Mouse (Mus musculus) neural tube, embryonic 15.5 days (tissue): Measurements from ENCODE around the gene Disc1. TPM values are rescaled to one million over a fixed set of nuclear protein-coding genes. Genes with fewer than 3 reads are reported as not detected.

Experiments used
- ATAC-seq: fragments of 200-750 bp; cut with Nextera tagmentation; 2 replicates; pipeline ENCODE4 v1.8.0; 2017; ENCODE audit warnings: mild to moderate bottlenecking, moderate TSS enrichment, moderate library complexity; ENCODE audit not compliant: low FRiP score
- H3K27ac ChIP-seq: fragments of 300-500 bp; sonication (generic); replicated peaks from 2 replicates; pipeline ENCODE4 v1.5.1; 2015; ENCODE audit warnings: mild to moderate bottlenecking, inconsistent platforms
- H3K27me3 ChIP-seq: fragments of 300-500 bp; sonication (generic); replicated peaks from 2 replicates; pipeline ENCODE4 v1.6.1; 2015; ENCODE audit warnings: inconsistent platforms
- H3K36me3 ChIP-seq: fragments of 300-500 bp; sonication (generic); 2 replicates; pipeline ENCODE4 v1.6.1; 2015; ENCODE audit warnings: inconsistent platforms
- H3K4me1 ChIP-seq: fragments of 300-500 bp; sonication (generic); 2 replicates; pipeline ENCODE4 v1.6.1; 2015; ENCODE audit warnings: inconsistent platforms
- H3K4me2 ChIP-seq: fragments of 300-500 bp; sonication (generic); 2 replicates; pipeline ENCODE4 v1.6.1; 2015; ENCODE audit warnings: inconsistent platforms, mild to moderate bottlenecking, moderate library complexity
- H3K4me3 ChIP-seq: fragments of 300-500 bp; sonication (generic); replicated peaks from 2 replicates; pipeline ENCODE4 v1.5.1; 2015; ENCODE audit warnings: mild to moderate bottlenecking, inconsistent platforms
- H3K9ac ChIP-seq: fragments of 300-500 bp; sonication (generic); replicated peaks from 2 replicates; pipeline ENCODE4 v1.6.1; 2015; ENCODE audit warnings: mild to moderate bottlenecking, inconsistent platforms
- H3K9me3 ChIP-seq: fragments of 300-500 bp; sonication (generic); replicated peaks from 2 replicates; pipeline ENCODE4 v1.6.1; 2016; ENCODE audit warnings: inconsistent platforms
- WGBS: fragments of 180-500 bp; shearing (Covaris S2); methylation state at CpG from one replicate; pipeline ENCODE4 v1.1.7; 2015; ENCODE audit warnings: mixed read lengths; 5-methylcytosine and 5-hydroxymethylcytosine counted together
- polyA plus RNA-seq: library from polyadenylated mRNA; unstranded; fragments of >200 nt; fragmentation: Nextera tagmentation; extraction: Ambion mirVana; gene quantifications from 2 replicates; pipeline ENCODE4 v1.2.1, GENCODE M21; 2015

Gene Disc1
- polyA plus RNA-seq, 1 experiment from 2014 or later: 1.8 TPM

- Histone ChIP-seq H3K4me2 (no peak overlapping the region), H3K9ac (no peak overlapping the region), H3K9me3 (no peaks in the 10 kb centered on the region), H3K4me1 (peaks cover 18% of the 10 kb centered on the region), H3K36me3 (no peaks in the 10 kb centered on the region), H3K27me3 (no peaks in the 10 kb centered on the region), H3K4me3 (no peak overlapping the region), H3K27ac (no peak overlapping the region)
- ATAC-seq: no peak
- 86% methylated on average over 5 of the region's 5 CpGs for WGBS
These were observed 176.6 kb downstream of the Disc1 start for GRCm38 (mm10) chr8:125230526-125231131.

- no peaks in the 10 kb centered on the region for H3K9me3 ChIP-seq
- H3K36me3 ChIP-seq: no peaks in the 10 kb centered on the region
- no peak for ATAC-seq
- H3K27ac ChIP-seq: no peak overlapping the region
- peaks cover 19% of the 10 kb centered on the region for H3K4me1 ChIP-seq
- H3K9ac ChIP-seq: no peak overlapping the region
- no peaks in the 10 kb centered on the region for H3K27me3 ChIP-seq
- no peak overlapping the region for H3K4me3 ChIP-seq
- H3K4me2 ChIP-seq: no peak overlapping the region
- WGBS: 65% methylated on average over 9 of the region's 9 CpGs
These were observed 178.7 kb downstream of the Disc1 start for GRCm38 (mm10) chr8:125232724-125233123.

GRCm38 (mm10) chr8:125235898-125236835, 182.2 kb downstream of the Disc1 start:
- H3K9me3 ChIP-seq: no peaks in the 10 kb centered on the region
- H3K27ac ChIP-seq: peak overlapping the region; percentile 78
- H3K36me3 ChIP-seq: no peaks in the 10 kb centered on the region
- H3K4me2 ChIP-seq: peak overlapping the region; percentile 55
- H3K4me3 ChIP-seq: peak overlapping the region; percentile 14; the same call in 1 of the 2 replicates
- 12% methylated on average over 22 of the region's 22 CpGs for WGBS
- peak; percentile 62 for ATAC-seq
- H3K4me1 ChIP-seq: peaks cover 24% of the 10 kb centered on the region
- no peaks in the 10 kb centered on the region for H3K27me3 ChIP-seq
- H3K9ac ChIP-seq: peak overlapping the region; percentile 26; the same call in 1 of the 2 replicates

- no peak for ATAC-seq
- no peak overlapping the region for H3K9ac ChIP-seq
- H3K9me3 ChIP-seq: no peaks in the 10 kb centered on the region
- 78% methylated on average over 4 of the region's 4 CpGs for WGBS
- H3K4me2 ChIP-seq: no peak overlapping the region
- H3K4me1 ChIP-seq: peaks cover 43% of the 10 kb centered on the region
- no peaks in the 10 kb centered on the region for H3K36me3 ChIP-seq
- H3K27me3 ChIP-seq: no peaks in the 10 kb centered on the region
- no peak overlapping the region for H3K27ac ChIP-seq
- no peak overlapping the region for H3K4me3 ChIP-seq
These were observed 186.8 kb downstream of the Disc1 start for GRCm38 (mm10) chr8:125240763-125241162.

- Histone ChIP-seq H3K4me3 (no peak overlapping the region), H3K4me1 (peaks cover 28% of the 10 kb centered on the region), H3K9me3 (no peaks in the 10 kb centered on the region), H3K27ac (peak overlapping the region; percentile 54), H3K4me2 (no peak overlapping the region), H3K27me3 (no peaks in the 10 kb centered on the region), H3K9ac (no peak overlapping the region), H3K36me3 (no peaks in the 10 kb centered on the region)
- 41% methylated on average over 10 of the region's 10 CpGs for whole genome bisulfite sequencing
- ATAC-seq: no peak
These were observed 188.4 kb downstream of the Disc1 start for GRCm38 (mm10) chr8:125242382-125242781.

- H3K9me3 ChIP-seq: no peaks in the 10 kb centered on the region
- ATAC-seq: no peak
- 0 out of 2 replicates have a peak overlapping the region, but pooled peaks have one; percentile 54 for H3K27ac ChIP-seq
These were observed 188.9 kb downstream of the Disc1 start for GRCm38 (mm10) chr8:125242921-125243320.

GRCm38 (mm10) chr8:125246737-125247292, 192.8 kb downstream of the Disc1 start:
- Histone ChIP-seq H3K4me2 (no peak overlapping the region), H3K27ac (no peak overlapping the region), H3K4me3 (no peak overlapping the region), H3K36me3 (no peaks in the 10 kb centered on the region), H3K4me1 (peaks cover 16% of the 10 kb centered on the region), H3K27me3 (no peaks in the 10 kb centered on the region), H3K9me3 (no peaks in the 10 kb centered on the region), H3K9ac (no peak overlapping the region)
- WGBS: 55% methylated on average over 7 of the region's 7 CpGs
- no peak for ATAC-seq

More at GRCm38 (mm10) chr8:125242921-125243320, 188.9 kb downstream of the Disc1 start:
- Histone ChIP-seq H3K27me3 (no peaks in the 10 kb centered on the region), H3K36me3 (no peaks in the 10 kb centered on the region), H3K4me2 (no peak overlapping the region), H3K4me1 (peaks cover 28% of the 10 kb centered on the region), H3K9ac (no peak overlapping the region), H3K4me3 (no peak overlapping the region)
- 44% methylated on average over 4 of the region's 4 CpGs for WGBS

- Histone ChIP-seq H3K9me3 (no peaks in the 10 kb centered on the region), H3K9ac (no peak overlapping the region), H3K4me3 (no peak overlapping the region), H3K27me3 (no peaks in the 10 kb centered on the region), H3K4me1 (peaks cover 11% of the 10 kb centered on the region), H3K36me3 (no peaks in the 10 kb centered on the region), H3K27ac (no peak overlapping the region), H3K4me2 (no peak overlapping the region)
- WGBS: 3% methylated on average over 1 of the region's 1 CpGs
- no peak for ATAC-seq
These were observed 193.4 kb downstream of the Disc1 start for GRCm38 (mm10) chr8:125247349-125247748.

- ATAC-seq: no peak
- Histone ChIP-seq H3K4me2 (no peak overlapping the region), H3K4me1 (peaks cover 29% of the 10 kb centered on the region), H3K27me3 (no peaks in the 10 kb centered on the region), H3K4me3 (no peak overlapping the region), H3K27ac (peak overlapping the region; percentile 97; the same call in 1 of the 2 replicates), H3K9me3 (no peaks in the 10 kb centered on the region), H3K9ac (no peak overlapping the region), H3K36me3 (no peaks in the 10 kb centered on the region)
- WGBS: 98% methylated on average over 4 of the region's 4 CpGs
These were observed 199.0 kb downstream of the Disc1 start for GRCm38 (mm10) chr8:125252946-125253345.

- 30% methylated on average over 10 of the region's 10 CpGs for WGBS
- Histone ChIP-seq H3K9ac (peak overlapping the region; percentile 30), H3K4me3 (peak overlapping the region; percentile 42), H3K27me3 (no peaks in the 10 kb centered on the region), H3K27ac (peak overlapping the region; percentile 97), H3K4me2 (peak overlapping the region; percentile 68), H3K4me1 (peaks cover 33% of the 10 kb centered on the region), H3K9me3 (no peaks in the 10 kb centered on the region), H3K36me3 (no peaks in the 10 kb centered on the region)
- ATAC-seq: peak; percentile 30; the same call in 1 of the 2 replicates
These were observed 199.6 kb downstream of the Disc1 start for GRCm38 (mm10) chr8:125253505-125254180.
